Mouse (Mus musculus) cortical plate, adult 2 months (tissue): ENCODE measurements around the gene Cyp2d22. TPM values are rescaled to one million over a fixed set of nuclear protein-coding genes. Genes with fewer than 3 reads are reported as not detected.

Experiments used
- H3K27ac ChIP-seq: fragments of 200-500 bp; 2 replicates; pipeline ENCODE4 v1.5.1; 2012; ENCODE audit warnings: low read length, control low read depth, inconsistent platforms; ENCODE audit not compliant: insufficient read depth
- H3K4me1 ChIP-seq: fragments of 200-500 bp; 2 replicates; pipeline ENCODE4 v1.6.1; 2011; ENCODE audit warnings: low read length; ENCODE audit not compliant: control insufficient read depth, insufficient read depth
- H3K4me3 ChIP-seq: fragments of 200-500 bp; 2 replicates; pipeline ENCODE4 v1.5.1; 2011; ENCODE audit warnings: mild to moderate bottlenecking, low read length, control low read depth; ENCODE audit not compliant: insufficient read depth
- CTCF ChIP-seq: fragments of 200-500 bp; IDR thresholded peaks from 2 replicates; pipeline ENCODE4 v1.5.1; 2011; ENCODE audit warnings: mild to moderate bottlenecking, control low read depth, low read length; ENCODE audit not compliant: insufficient read depth; ENCODE audit errors: extremely low read depth
- POLR2A ChIP-seq: fragments of 200-500 bp; IDR thresholded peaks from 2 replicates; pipeline ENCODE4 v1.6.1; 2011; ENCODE audit warnings: mild to moderate bottlenecking, low read length, control low read depth; ENCODE audit not compliant: insufficient read depth; ENCODE audit errors: extremely low read depth
- polyA plus RNA-seq: library from polyadenylated mRNA; depleted of rRNA; stranded (reverse); fragments of >200 nt; gene quantifications from 2 replicates; pipeline ENCODE4 v1.2.3, GENCODE M21; 2012

Gene Cyp2d22
- polyA plus RNA-seq, 1 experiment, result 57.9 TPM

DNA sequence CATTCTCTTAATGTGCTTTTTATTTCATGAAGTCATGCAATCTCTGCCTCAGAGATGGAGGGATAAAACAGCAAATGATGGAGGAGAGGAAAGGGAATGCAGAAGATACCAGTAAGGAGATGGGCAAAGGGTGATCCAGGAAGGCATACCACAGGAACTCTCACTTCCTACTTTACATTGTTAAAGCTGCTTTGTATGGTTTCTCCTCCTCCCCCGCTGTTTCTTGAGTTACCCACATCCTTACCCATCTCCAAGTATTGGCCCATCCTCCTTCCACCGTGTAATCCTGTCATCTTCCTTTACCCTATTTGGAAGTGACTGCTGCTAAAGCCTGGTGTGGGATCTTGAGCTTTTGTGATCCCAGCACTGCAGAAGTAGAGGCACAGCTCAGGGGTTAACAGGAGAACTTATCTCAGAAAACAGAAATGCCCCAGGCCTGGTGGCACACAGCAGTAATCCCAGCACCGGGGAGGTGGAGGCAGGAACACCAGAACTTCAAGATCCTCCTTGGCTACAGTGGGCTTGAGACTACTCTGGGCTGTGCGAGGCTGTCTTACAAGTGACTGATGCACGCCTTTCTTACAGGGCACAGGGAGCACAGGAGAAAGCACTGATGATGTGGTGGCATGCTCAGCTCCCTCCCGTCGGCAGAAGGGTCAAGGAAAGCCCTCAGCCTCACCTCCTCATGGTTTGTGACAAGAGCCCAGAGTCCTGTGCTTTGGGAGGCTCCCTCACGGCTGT is 31.6 kb downstream of the Cyp2d22 start:
- H3K27ac ChIP-seq, result no peak overlapping the region
- TF ChIP-seq CTCF (no peak), POLR2A (0 out of 2 replicates have a peak, but pooled peaks have one; percentile 16)
- H3K4me1 ChIP-seq, result peaks cover 4% of the 10 kb centered on the region
- H3K4me3 ChIP-seq, result no peak overlapping the region

DNA sequence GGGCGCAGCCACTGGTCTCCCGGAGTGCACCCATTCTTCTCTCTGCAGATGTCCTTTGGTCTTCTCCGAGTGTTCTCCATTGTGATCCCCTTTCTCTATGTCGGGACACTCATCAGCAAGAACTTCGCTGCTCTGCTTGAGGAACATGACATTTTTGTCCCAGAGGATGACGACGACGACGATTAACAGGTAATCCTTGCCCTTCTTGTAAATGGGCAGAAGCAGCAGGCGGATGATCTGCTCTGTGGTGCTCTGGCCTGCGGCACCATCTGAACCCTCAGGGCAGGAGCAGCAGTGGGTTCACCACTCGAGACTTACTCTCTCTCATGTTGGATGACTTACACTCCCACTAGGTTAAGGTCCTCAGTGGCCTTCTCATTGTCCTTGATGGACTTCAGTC is 32.2 kb downstream of the Cyp2d22 start:
- Histone ChIP-seq H3K4me3 (no peak overlapping the region), H3K4me1 (peaks cover 4% of the 10 kb centered on the region), H3K27ac (no peak overlapping the region)
- TF ChIP-seq CTCF (no peak), POLR2A (no peak)

DNA sequence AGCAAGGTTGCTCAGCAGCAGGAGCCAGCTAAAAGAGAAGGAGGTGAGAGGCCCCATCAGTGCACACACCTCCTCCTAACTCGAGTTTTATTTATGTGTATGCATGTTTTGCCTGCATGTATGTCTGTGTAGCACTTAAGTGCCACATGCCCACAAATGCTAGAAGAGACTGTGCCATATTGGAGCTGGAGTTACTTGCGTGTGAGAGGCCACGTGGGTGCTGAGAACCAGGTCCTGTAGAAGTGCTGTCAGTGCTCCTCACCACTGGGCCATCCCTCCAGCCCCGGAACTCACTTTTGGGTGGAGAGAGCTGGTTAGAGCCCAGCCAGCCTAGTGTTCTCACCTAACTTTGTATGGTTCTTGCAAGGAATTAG is 32.8 kb downstream of the Cyp2d22 start:
- Histone ChIP-seq H3K4me3 (peak overlapping the region; percentile 58), H3K27ac (no peak overlapping the region), H3K4me1 (peaks cover 4% of the 10 kb centered on the region)
- TF ChIP-seq POLR2A (no peak), CTCF (no peak)

DNA sequence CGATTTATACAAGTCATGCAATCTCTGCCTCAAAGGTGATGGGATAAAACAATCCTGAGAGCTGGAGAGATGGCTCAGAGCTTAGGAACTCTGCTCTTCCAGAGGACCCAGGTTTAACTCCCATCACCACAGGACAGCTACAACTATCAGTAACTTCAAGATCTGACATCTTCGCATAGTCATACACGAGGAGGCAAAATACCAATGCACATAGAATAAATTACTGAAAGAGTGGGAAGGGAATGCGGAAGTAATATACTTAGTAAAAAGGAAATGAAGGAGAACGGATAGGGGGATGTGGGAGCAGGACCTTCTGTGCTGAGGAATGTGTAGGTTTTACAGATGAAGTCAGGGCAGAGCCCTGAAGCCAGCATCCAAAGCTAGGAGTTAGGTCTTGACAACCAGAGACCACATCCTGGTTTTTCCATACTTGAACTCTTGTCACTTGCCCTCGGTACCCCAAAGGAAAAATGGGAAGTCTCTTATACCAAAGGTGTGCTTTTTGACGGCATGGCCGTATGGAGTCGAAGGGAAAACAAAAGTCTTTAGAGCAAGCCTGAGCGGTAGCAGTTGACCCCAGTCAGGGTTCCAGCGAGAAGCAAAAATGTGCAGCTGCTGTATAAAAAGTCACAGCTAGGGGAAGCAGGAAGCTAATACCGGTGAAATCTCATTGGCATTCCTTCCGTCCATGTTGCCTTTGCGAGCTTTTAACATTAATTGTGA is 33.3 kb downstream of the Cyp2d22 start:
- Histone ChIP-seq H3K4me1 (peaks cover 4% of the 10 kb centered on the region), H3K27ac (peak overlapping the region; percentile 33; the same call in 1 of the 2 replicates), H3K4me3 (peak overlapping the region; percentile 58)
- no peak for TF ChIP-seq CTCF
- TF ChIP-seq POLR2A, result no peak

DNA sequence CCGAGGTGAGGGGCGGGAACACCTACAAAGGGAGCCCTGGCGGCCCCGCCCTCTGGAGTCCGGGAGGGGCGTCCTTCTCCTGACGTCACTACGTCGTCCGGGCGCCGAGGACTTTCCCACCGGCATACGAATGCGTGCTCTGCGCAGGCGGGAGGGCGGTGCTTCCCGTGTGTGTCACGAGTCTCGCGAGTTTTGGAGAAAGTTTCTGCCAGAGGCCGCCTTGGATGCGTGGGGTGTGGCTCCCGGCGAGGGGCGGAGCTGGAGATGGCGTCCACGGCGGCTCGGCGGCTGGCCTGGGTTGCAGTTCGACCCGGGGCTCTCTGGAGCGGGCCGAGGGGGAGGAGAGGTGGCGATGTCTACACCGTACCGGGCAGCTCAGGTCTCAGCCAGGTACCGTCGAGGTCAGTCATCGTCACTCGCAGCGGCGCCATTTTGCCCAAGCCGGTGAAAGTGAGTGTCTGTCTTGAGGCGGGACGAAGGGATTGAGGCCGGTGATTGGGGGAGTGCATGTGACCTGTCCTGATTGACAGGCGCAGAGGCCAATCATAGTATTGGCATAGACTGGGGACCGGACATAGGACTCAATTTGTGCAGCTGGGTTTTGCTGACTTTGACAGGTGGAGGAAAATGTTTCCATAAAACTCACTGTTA is 34.1 kb downstream of the Cyp2d22 start:
- H3K27ac ChIP-seq, result peak overlapping the region; percentile 92
- TF ChIP-seq POLR2A, result no peak; the same call in 1 of the 2 replicates
- no peak for TF ChIP-seq CTCF
- H3K4me1 ChIP-seq, result peaks cover 4% of the 10 kb centered on the region
- peak overlapping the region; percentile 58 for H3K4me3 ChIP-seq

DNA sequence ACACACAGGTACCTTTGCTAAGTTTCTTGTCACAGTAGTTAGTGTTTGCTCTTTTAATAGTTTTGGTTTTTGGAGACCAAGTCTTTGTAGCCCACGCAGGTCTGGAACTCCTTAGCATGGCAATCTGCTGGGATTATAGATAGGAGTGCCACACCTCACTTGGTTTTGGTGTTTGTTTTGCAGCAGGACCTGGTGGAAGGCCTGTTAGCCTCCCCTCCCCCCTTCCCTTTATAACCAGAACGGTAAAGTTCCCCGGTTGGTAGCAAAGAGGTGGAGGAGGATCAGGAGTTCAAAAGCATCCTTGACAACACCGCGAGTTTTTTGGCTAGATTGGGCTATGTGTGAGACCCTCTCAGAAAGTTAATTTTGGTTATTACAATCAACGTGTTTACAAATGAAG is 35.1 kb downstream of the Cyp2d22 start:
- no peak overlapping the region for H3K27ac ChIP-seq
- peaks cover 4% of the 10 kb centered on the region for H3K4me1 ChIP-seq
- H3K4me3 ChIP-seq, result no peak overlapping the region
- no peak for TF ChIP-seq CTCF
- no peak for TF ChIP-seq POLR2A

DNA sequence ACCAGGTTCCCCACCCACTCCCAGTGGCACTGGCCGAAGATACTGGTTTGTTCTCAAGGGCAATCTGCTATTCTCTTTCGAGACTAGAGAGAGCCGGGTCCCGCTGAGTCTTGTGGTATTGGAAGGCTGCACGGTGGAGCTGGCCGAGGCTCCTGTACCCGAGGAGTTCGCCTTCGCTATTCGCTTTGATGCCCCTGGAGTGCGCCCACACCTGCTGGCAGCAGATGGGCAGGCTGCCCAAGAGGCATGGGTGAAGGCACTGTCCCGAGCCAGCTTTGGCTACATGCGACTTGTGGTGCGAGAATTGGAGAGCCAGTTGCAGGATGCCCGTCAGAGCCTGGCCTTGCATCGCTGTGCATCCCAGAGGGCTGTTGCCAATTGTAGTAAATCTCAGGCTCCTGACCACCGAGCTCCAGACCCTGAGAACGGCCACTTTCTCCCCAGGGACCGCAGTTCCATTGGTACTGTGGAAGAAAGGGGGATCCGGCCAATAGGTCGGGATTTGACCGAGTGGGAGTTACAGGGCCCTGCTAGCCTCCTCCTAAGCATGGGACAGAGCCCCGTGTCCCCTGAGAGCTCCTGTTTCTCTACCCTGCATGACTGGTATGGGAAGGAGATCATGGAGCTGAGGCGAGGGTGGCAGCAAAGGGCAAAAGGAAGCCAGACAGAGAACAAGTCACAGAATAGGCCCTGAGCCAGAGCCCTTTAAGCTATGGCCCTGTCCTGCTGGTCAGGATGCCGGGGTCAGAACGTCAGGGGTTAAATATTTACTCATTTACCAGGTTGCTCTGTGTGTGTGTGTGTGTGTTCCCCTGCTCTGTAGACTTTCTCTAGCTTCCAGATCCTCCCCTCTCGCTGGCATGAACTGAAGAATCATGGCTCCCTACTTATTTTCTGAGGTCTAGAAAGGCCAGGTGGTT is 36.4 kb downstream of the Cyp2d22 start:
- no peak for TF ChIP-seq CTCF
- TF ChIP-seq POLR2A, result no peak
- peaks cover 4% of the 10 kb centered on the region for H3K4me1 ChIP-seq
- no peak overlapping the region for H3K27ac ChIP-seq

DNA sequence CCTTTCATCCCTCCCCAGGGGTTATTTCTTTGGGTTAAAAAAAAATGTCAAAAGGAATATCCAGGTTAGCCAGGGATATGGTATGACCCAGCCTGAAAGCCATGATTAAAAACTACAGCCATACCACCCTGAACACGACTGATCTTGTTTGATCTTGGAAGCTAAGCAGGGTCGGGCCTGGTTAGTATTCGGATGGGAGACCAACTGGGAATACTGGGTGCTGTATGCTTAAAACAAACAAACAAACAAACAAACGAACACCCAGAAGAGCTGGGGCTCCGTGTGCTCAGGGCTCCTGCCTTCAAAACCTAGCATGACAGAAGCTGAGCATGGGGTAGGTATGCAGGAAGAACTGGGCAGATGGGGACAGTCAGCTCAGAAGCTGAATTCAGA is 37.5 kb downstream of the Cyp2d22 start:
- Histone ChIP-seq H3K27ac (no peak overlapping the region), H3K4me1 (peaks cover 5% of the 10 kb centered on the region), H3K4me3 (no peak overlapping the region)
- TF ChIP-seq POLR2A (no peak), CTCF (no peak)

More for the DNA sequence above, 36.4 kb downstream of the Cyp2d22 start:
- no peak overlapping the region for H3K4me3 ChIP-seq

DNA sequence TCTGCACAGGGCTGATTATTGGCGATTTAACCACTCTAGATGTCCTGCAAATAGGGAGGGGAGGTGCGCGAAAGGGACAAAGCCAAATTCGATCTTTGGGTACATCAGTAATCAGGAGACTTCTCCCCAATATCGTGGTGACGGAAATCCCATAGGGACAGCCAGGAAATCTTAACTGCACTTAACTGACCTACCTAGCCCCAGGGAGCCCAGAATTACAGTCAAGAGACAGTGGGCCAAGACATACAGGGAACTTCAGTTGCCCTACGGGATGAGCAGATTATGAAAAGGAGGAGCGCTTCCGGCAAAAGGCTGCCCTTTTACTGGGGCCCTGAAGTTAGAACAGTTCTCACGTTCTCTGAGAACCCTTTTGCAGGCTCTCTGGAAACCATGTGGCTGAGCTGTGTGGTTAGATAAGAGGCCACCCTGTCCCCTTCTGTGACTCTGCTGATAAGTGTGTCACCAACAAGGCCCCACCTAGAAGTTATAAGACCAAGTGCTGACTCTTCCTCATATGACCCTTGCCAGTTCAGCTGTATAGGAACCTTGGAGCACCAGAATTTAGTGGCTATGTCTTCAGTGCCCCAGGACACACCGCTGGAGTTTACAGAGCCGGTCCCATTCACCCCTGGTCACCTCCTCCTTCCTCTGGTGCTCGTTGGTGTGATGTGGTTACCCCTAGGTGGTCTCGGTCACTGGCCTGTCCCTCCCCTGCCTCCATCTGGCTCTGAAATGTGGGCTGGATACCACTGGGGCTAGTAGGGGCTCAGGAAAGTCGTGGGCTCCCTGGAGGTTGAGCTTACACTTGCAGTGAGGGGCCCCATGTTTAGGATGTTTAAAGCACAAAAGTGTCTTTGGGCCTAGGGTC is 38.2 kb downstream of the Cyp2d22 start:
- peaks cover 3% of the 10 kb centered on the region; the same call in 1 of the 2 replicates for H3K4me1 ChIP-seq
- TF ChIP-seq CTCF (no peak), POLR2A (no peak)
- no peak overlapping the region for H3K27ac ChIP-seq
- no peak overlapping the region for H3K4me3 ChIP-seq
